Mouse (Mus musculus): ENCODE results near the gene Ppef1. TPM values are rescaled to one million over a fixed set of nuclear protein-coding genes. Genes with fewer than 3 reads are reported as not detected.
"Not testable (repeated sequence)": the region's sequence is repeated elsewhere in the genome, so short reads cannot be mapped to it uniquely, and the experiment has no call there.

The Ppef1 gene
- not detected for total RNA-seq (2021)
- long read RNA-seq, experiment 1: 0 reads
- long read RNA-seq, experiment 2: 0 reads

GRCm38 (mm10) chrX:160735650-160736049, at the start of gene Ppef1:
TSS of gene Ppef1 (minus strand) at chrX:160735765.
- DNase-seq: no peak
- intact Hi-C loops (cut with DNase I; ENCODE audit: low total_unique reads): no loop called here

GRCm38 (mm10) chrX:160782276-160782675, 46.7 kb upstream of the Ppef1 start:
- intact Hi-C loops (cut with DNase I; ENCODE audit: low total_unique reads): no loop called here
- DNase-seq: no peak

GRCm38 (mm10) chrX:160773033-160773432, 37.5 kb upstream of the Ppef1 start:
- intact Hi-C loops (cut with DNase I; ENCODE audit: low total_unique reads): no loop called here
- no peak for DNase-seq

GRCm38 (mm10) chrX:160769622-160770021, 34.1 kb upstream of the Ppef1 start:
- intact Hi-C loops (cut with DNase I; ENCODE audit: low total_unique reads); DNase-seq: not testable (repeated sequence)

GRCm38 (mm10) chrX:160767713-160768112, 32.1 kb upstream of the Ppef1 start, which contains the start of gene Rs1:
TSS of gene Rs1 (plus strand) at chrX:160768013.
- DNase-seq: no peak
- intact Hi-C loops (cut with DNase I; ENCODE audit: low total_unique reads): no loop called here

- intact Hi-C loops (cut with DNase I; ENCODE audit: low total_unique reads): no loop called here
- DNase-seq: no peak
Observed at GRCm38 (mm10) chrX:160766233-160766616, 30.7 kb upstream of the Ppef1 start.

GRCm38 (mm10) chrX:160765389-160766232, 30.0 kb upstream of the Ppef1 start:
- DNase-seq: peak; percentile 88
- intact Hi-C loops (cut with DNase I; ENCODE audit: low total_unique reads): no loop called here

- intact Hi-C loops (cut with DNase I; ENCODE audit: low total_unique reads): no loop called here
Observed at GRCm38 (mm10) chrX:160750808-160751207, 15.2 kb upstream of the Ppef1 start.

GRCm38 (mm10) chrX:160748653-160749052, 13.1 kb upstream of the Ppef1 start:
- intact Hi-C loops (cut with DNase I; ENCODE audit: low total_unique reads): no loop called here
- DNase-seq: no peak

More at GRCm38 (mm10) chrX:160750808-160751207, 15.2 kb upstream of the Ppef1 start:
- no peak for DNase-seq

GRCm38 (mm10) chrX:160745399-160745798, 9.8 kb upstream of the Ppef1 start:
- intact Hi-C loops (cut with DNase I; ENCODE audit: low total_unique reads): no loop called here
- DNase-seq: no peak

- DNase-seq: no peak
- intact Hi-C loops (cut with DNase I; ENCODE audit: low total_unique reads): no loop called here
Observed at GRCm38 (mm10) chrX:160699171-160699570, 36.4 kb downstream of the Ppef1 start.

- no peak for DNase-seq
- intact Hi-C loops (cut with DNase I; ENCODE audit: low total_unique reads): no loop called here
Observed at GRCm38 (mm10) chrX:160691559-160691958, 44.0 kb downstream of the Ppef1 start.

- intact Hi-C loops (cut with DNase I; ENCODE audit: low total_unique reads): no loop called here
- no peak for DNase-seq
Observed at GRCm38 (mm10) chrX:160690094-160690493, 45.5 kb downstream of the Ppef1 start.

- intact Hi-C loops (cut with DNase I; ENCODE audit: low total_unique reads): no loop called here
- DNase-seq: no peak
Observed at GRCm38 (mm10) chrX:160669992-160670391, 65.6 kb downstream of the Ppef1 start.

GRCm38 (mm10) chrX:160610882-160611644, 124.5 kb downstream of the Ppef1 start:
- no peak for DNase-seq
- intact Hi-C loops (cut with DNase I; ENCODE audit: low total_unique reads): no loop called here

GRCm38 (mm10) chrX:160610482-160610881, 125.1 kb downstream of the Ppef1 start:
- intact Hi-C loops (cut with DNase I; ENCODE audit: low total_unique reads): no loop called here
- DNase-seq: no peak

- no peak for DNase-seq
Observed at GRCm38 (mm10) chrX:160609849-160610248, 125.7 kb downstream of the Ppef1 start.

GRCm38 (mm10) chrX:160603981-160604541, 131.5 kb downstream of the Ppef1 start:
- no peak for DNase-seq
- intact Hi-C loops (cut with DNase I; ENCODE audit: low total_unique reads): no loop called here

More at GRCm38 (mm10) chrX:160609849-160610248, 125.7 kb downstream of the Ppef1 start:
- intact Hi-C loops (cut with DNase I; ENCODE audit: low total_unique reads): no loop called here

GRCm38 (mm10) chrX:160603316-160603715, 132.2 kb downstream of the Ppef1 start:
- intact Hi-C loops (cut with DNase I; ENCODE audit: low total_unique reads): no loop called here
- no peak for DNase-seq

- DNase-seq: no peak
- intact Hi-C loops (cut with DNase I; ENCODE audit: low total_unique reads): no loop called here
Observed at GRCm38 (mm10) chrX:160602770-160603169, 132.8 kb downstream of the Ppef1 start.
